Mouse (Mus musculus) small intestine, adult 2 months (tissue): ENCODE measurements around the gene Ano1. TPM values are rescaled to one million over a fixed set of nuclear protein-coding genes. Genes with fewer than 3 reads are reported as not detected.

ENCODE experiments used
- H3K27ac ChIP-seq: fragments of 200-500 bp; 2 replicates; pipeline ENCODE4 v1.5.1; 2012; ENCODE audit warnings: low read depth, low read length, control low read depth, inconsistent platforms; ENCODE audit not compliant: insufficient read depth
- H3K27me3 ChIP-seq: fragments of 200-500 bp; 2 replicates; pipeline ENCODE4 v1.6.1; 2012; ENCODE audit warnings: mild to moderate bottlenecking, moderate library complexity, low read length, inconsistent platforms; ENCODE audit not compliant: control insufficient read depth, insufficient read depth
- H3K36me3 ChIP-seq: fragments of 200-500 bp; 2 replicates; pipeline ENCODE4 v1.6.1; 2012; ENCODE audit warnings: mild to moderate bottlenecking, low read length, control low read depth, inconsistent platforms; ENCODE audit not compliant: control insufficient read depth, insufficient read depth
- H3K4me1 ChIP-seq: fragments of 200-500 bp; 2 replicates; pipeline ENCODE4 v1.6.1; 2012; ENCODE audit warnings: low read length, inconsistent platforms, mixed read lengths; ENCODE audit not compliant: control insufficient read depth, insufficient read depth, insufficient read length
- H3K4me3 ChIP-seq: fragments of 200-500 bp; 2 replicates; pipeline ENCODE4 v1.5.1; 2012; ENCODE audit warnings: low read depth, mild to moderate bottlenecking, control low read depth, inconsistent platforms, low read length, moderate library complexity
- CTCF ChIP-seq: fragments of 200-500 bp; IDR thresholded peaks from 2 replicates; pipeline ENCODE4 v1.5.1; 2012; ENCODE audit warnings: low read depth, mild to moderate bottlenecking, control low read depth, inconsistent platforms, low read length, moderate library complexity, mixed read lengths; ENCODE audit not compliant: insufficient replicate concordance, insufficient read length; ENCODE audit errors: extremely low read depth
- POLR2A ChIP-seq: fragments of 200-500 bp; IDR thresholded peaks from 2 replicates; pipeline ENCODE4 v1.6.1; 2012; ENCODE audit warnings: low read depth, mild to moderate bottlenecking, control low read depth, inconsistent platforms, low read length, moderate library complexity
- WGBS: fragments of 180-500 bp; shearing (Covaris S2); methylation state at CpG from one replicate; pipeline ENCODE4 v1.1.7; 2018; 5-methylcytosine and 5-hydroxymethylcytosine counted together
- polyA plus RNA-seq: library from polyadenylated mRNA; depleted of rRNA; stranded (reverse); fragments of >200 nt; gene quantifications from 2 replicates; pipeline ENCODE4 v1.2.3, GENCODE M21; 2012

Gene Ano1
- polyA plus RNA-seq, 1 experiment, result 8.9 TPM

DNA sequence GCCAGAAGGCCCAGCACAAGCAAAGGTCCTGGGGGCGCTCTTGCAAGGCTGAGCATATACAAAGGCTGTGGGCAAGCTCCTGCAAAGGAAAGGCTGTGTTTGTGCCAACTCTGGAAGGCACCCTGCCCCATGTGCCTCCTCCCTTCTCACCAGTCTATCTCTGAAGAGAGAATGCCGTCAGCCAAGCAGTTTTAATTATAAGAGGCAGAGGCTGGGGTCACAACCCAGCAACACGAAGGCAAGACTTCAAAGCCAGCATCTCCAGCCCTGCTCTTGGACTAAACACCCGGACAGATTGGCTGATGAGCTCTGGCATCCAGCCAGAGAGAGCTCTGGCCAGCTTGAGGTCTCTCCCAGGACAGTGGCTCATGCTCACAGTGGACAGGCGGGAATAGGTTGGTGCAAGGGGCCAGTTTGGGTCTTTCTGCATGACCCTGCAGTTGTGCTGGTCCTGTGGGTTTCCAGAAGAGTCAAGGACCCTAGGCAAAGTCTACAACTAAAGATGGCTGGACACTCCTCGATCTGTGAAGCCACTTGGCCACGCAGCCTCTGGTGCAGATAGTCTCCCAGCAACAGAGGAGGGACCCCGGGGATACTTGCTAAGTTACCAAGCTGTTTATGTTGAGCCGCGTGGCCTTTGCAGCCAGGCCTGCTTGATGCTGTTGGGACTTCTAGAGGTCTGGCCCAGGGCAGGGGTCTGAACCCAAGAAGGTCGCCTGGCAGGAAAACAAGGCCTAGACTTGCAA lies 12.9 kb upstream of the Ano1 start:
- H3K27me3 ChIP-seq, result no peaks in the 10 kb centered on the region
- H3K4me3 ChIP-seq, result no peak overlapping the region
- TF ChIP-seq CTCF (no peak), POLR2A (no peak)
- WGBS, result 74% methylated on average over 11 of the region's 11 CpGs
- no peaks in the 10 kb centered on the region for H3K36me3 ChIP-seq
- no peaks in the 10 kb centered on the region for H3K4me1 ChIP-seq
- H3K27ac ChIP-seq, result no peak overlapping the region

DNA sequence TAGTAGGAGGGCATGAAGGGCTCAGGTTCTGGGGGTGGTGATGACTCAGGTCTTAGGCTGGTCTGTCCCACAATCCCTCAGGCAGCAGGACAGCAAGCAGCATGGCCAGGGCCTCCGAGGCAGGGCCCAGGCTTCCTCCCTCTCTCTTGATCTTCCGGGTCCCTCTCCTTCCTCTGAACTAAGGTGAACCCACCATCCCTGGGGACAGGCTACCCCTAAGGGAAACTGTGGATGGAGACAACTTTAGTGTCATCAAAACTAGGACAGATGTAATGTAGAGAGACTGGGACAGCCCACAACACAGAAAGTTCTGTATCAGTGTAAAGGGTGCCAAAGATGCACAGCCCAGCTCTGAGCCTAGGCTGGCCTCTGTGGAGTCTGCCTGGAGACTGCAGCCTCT lies 12.2 kb upstream of the Ano1 start:
- Histone ChIP-seq H3K36me3 (no peaks in the 10 kb centered on the region), H3K4me1 (no peaks in the 10 kb centered on the region), H3K27ac (no peak overlapping the region), H3K27me3 (no peaks in the 10 kb centered on the region), H3K4me3 (no peak overlapping the region)
- TF ChIP-seq POLR2A, result no peak
- no peak for TF ChIP-seq CTCF
- WGBS, result 81% methylated on average over 2 of the region's 2 CpGs

DNA sequence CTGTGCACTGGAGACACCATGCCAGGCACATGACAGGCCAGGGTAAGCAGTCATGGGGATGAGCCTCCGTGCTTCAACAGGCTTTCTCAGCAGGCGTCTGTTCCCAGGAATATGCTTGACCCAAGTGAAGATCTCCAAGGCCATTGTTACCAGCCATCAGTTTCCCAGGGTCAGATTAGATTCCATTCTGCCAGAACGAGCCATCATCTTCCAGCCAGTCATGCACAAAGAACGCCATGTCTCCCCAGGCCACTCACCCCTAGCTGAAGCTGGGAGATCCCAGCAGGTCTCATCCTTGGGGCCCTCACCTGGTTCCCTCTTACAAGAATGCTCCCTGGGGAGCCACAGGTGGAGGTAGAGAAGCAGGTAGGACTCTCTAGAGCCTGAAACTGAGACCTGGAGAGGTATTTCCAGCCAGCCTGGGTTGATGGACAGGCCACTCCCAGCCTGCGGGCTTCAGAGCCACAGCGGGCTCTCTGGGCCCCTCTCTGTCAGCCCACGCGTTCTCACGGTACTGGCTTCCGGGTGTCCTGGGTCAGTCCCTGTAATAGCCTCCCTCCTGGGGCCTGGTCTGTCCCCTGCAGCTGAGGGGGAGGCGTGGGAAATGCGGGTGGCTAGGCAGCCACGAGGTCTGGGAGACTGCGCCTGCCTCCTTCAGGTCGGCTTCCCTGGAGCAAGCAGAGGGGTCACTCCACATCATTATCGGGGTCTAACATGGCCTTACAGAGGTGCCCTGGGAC lies 10.9 kb upstream of the Ano1 start:
- TF ChIP-seq CTCF (no peak), POLR2A (no peak)

DNA sequence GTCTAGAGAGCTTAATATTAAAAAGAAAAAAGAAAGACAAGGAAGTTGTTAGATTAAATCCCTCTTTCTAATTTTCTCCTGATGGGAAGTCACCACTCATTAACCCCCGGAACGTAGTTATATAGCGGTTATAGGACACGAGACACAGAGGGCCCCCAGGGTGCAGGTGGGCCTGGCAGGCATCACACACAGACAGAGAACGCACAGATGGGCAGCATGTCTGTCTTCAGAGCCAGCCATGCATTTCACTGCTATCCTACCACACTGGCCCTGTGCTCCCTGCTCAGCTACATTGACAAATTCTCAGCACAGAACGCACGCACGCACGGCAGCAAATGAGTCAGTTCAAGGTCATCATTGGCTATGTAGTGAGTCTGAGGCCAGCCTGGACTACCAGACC lies 8.5 kb upstream of the Ano1 start:
- no peak for TF ChIP-seq POLR2A
- TF ChIP-seq CTCF, result no peak

More for the DNA sequence above, 10.9 kb upstream of the Ano1 start:
- Histone ChIP-seq H3K27me3 (no peaks in the 10 kb centered on the region), H3K4me1 (no peaks in the 10 kb centered on the region), H3K36me3 (no peaks in the 10 kb centered on the region), H3K4me3 (no peak overlapping the region), H3K27ac (no peak overlapping the region)
- WGBS, result 68% methylated on average over 16 of the region's 16 CpGs

DNA sequence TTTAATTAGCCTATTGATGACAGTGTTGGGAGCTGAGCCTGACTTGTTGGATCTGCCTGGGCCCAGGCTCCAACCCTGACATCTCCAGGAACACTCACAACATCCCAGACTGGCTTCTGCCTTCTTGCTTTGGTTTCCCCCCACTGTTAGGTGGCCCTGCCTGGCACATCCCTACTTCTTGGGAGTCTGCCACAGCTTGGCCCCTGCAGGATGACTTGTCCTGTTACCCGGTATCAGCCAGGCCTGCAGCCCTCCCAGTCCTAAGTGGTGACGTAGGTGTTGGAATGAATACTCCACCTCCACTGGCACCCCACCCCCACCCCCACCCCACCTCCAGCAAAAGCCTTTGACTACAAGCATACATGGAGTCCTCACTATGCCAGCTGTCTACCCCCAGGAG lies 7.7 kb upstream of the Ano1 start:
- TF ChIP-seq POLR2A (no peak), CTCF (no peak)
- H3K4me3 ChIP-seq, result no peak overlapping the region
- H3K36me3 ChIP-seq, result no peaks in the 10 kb centered on the region
- H3K4me1 ChIP-seq, result peaks cover 17% of the 10 kb centered on the region
- 83% methylated on average over 2 of the region's 2 CpGs for WGBS
- H3K27ac ChIP-seq, result no peak overlapping the region
- no peaks in the 10 kb centered on the region for H3K27me3 ChIP-seq

More for the DNA sequence above, 8.5 kb upstream of the Ano1 start:
- Histone ChIP-seq H3K4me3 (no peak overlapping the region), H3K27me3 (no peaks in the 10 kb centered on the region), H3K27ac (no peak overlapping the region), H3K4me1 (peaks cover 10% of the 10 kb centered on the region; the same call in 1 of the 2 replicates), H3K36me3 (no peaks in the 10 kb centered on the region)
- WGBS, result 86% methylated on average over 9 of the region's 9 CpGs

DNA sequence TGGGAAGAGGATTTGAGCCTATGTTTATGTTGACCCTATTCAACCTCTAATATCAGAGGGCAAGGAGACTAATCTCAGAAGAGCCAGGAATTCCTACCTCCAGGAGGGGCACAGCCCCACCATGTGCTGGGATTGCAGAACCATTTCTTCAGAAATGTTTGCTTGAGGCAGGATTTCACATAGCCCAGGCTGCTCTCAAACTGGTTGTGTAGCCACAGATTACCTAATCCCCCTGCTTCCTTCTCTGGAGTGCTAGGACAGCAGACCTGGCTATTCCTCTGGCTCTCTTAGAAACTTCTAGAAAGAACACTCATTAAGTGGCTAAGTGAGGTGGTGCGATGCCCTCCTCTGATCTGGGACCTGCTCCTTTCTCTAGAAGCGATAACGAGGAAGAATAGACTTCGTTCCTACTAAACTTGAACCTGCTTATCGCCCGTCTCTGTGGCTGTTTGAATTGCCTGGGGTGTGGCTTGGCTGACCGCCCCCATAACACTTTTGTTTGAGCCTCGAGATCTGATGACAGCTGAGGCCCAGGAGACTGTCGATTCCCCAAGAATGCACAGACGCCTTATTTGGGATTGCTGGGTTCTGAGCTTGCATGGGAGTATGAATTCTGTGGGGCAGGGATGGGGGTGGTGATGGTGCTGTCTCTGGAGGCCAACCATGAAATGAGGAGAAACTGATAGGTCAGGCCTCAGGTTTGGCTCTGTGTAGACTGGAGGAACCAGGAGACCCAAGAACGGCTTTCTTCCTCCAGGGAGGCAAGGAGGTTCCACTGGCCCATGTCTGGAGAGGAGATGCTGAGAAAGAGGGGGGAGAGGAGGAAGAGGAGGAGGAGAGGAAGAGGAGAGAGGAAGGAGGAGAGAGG lies 4.0 kb upstream of the Ano1 start:
- Histone ChIP-seq H3K27me3 (no peaks in the 10 kb centered on the region), H3K4me3 (no peak overlapping the region), H3K27ac (peak overlapping the region; percentile 54; the same call in 1 of the 2 replicates), H3K4me1 (peaks cover 37% of the 10 kb centered on the region), H3K36me3 (no peaks in the 10 kb centered on the region)
- 25% methylated on average over 11 of the region's 11 CpGs for WGBS
- no peak for TF ChIP-seq CTCF
- no peak for TF ChIP-seq POLR2A

DNA sequence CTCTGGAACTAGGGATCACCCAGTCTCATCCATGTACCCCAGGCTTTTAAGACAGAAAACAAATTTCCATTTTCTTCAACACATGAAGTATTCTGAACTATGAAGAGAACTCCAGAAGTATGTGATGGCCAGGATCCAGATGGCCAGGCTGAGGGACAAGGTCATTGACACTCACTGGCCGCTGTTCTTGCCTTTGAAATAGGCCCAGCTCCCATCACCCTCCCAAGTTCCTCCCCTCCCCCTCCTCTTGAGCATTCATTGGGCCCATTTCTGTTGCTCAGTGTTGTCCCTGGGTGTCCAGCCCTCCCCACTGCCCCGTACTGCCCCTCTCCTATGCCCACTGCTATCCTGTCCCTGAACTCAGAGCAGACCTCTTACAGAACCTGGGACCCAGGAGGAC lies 2.9 kb upstream of the Ano1 start:
- TF ChIP-seq POLR2A (no peak), CTCF (no peak)
- Histone ChIP-seq H3K27ac (no peak overlapping the region), H3K36me3 (no peaks in the 10 kb centered on the region), H3K4me1 (peaks cover 37% of the 10 kb centered on the region), H3K4me3 (no peak overlapping the region), H3K27me3 (no peaks in the 10 kb centered on the region)
- 91% methylated on average over 2 of the region's 2 CpGs for WGBS
